Mouse (Mus musculus) G1E-ER4 (cell line): ENCODE measurements around the gene Megf11. TPM values are rescaled to one million over a fixed set of nuclear protein-coding genes. Genes with fewer than 3 reads are reported as not detected.

Experiments
- GATA1 ChIP-seq: IDR thresholded peaks from one replicate; pipeline ENCODE4 v1.8.0; 2012; ENCODE audit warnings: low read length, inconsistent platforms
- polyA plus RNA-seq: library from polyadenylated mRNA; stranded (reverse); fragments of >175 nt; gene quantifications from 2 replicates; pipeline ENCODE4 v1.2.3, GENCODE M21; 2012

Gene Megf11
- polyA plus RNA-seq, 1 experiment = 0.12 TPM

GRCm38 (mm10) chr9:64376380-64376779 lies 9.0 kb upstream of the Megf11 start:
- TF ChIP-seq GATA1 = no peak

- TF ChIP-seq GATA1 = no peak
Observed at GRCm38 (mm10) chr9:64383021-64383788, 2.2 kb upstream of the Megf11 start.

GRCm38 (mm10) chr9:64386466-64387211 lies 1.2 kb downstream of the Megf11 start:
- no peak for TF ChIP-seq GATA1

GRCm38 (mm10) chr9:64389576-64390292 lies 4.3 kb downstream of the Megf11 start:
- no peak for TF ChIP-seq GATA1

- TF ChIP-seq GATA1 = no peak
Observed at GRCm38 (mm10) chr9:64393914-64394596, 8.6 kb downstream of the Megf11 start.

DNA sequence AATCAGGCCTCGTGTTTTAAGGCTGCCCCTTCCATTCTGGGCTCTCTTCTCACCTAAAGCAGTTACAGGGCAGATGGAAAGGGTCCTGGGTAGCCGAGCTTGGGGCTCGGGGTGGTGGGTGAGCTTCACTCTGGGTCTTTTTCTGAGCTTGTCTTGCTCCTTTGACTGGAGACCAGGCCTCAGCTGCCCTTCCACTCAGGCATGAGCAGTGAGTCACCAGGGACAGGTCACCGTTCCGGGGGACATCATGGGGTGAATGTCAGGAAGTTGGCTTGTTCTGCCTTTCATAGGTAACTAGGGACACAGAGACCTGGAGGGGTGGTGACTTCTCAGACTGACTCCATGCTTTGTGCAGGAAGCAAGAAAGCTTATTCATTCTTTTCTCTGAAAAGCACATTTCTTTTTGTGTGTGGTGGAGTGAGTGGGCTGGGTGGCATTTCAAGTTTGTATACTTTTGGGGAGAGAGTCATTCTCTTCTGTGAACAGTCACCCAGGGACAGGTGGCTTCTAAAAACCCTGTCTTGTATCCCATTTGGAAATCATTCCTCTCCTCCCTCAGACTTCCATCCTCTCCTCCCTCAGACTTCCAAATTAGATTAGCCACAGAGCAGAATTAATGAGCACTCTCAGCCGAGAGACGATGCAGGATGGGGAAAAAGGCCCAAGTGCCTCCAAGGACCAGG lies 10.0 kb downstream of the Megf11 start:
- TF ChIP-seq GATA1 = no peak

DNA sequence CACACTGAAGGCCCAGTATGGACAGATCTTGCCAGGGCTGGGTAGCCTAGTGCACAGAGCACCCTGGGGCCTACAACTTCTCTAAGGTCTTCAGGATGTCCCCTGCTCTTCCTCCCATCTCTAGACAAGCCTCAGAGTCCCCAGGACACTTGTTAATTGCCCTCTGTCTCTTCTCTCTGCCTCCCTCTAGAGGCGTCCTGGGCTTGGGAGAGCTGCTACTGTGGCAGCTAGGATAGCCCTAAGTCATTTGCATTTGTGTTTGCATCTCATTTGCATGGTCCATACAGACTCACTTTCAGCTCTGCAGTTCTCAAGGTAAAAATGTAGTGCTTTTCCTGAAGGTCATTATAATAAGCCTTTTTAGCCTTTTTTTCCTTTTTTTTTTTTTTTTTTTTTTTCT lies 11.7 kb downstream of the Megf11 start:
- TF ChIP-seq GATA1 = no peak

- TF ChIP-seq GATA1 = no peak
Observed at GRCm38 (mm10) chr9:64399121-64399520, 13.7 kb downstream of the Megf11 start.

DNA sequence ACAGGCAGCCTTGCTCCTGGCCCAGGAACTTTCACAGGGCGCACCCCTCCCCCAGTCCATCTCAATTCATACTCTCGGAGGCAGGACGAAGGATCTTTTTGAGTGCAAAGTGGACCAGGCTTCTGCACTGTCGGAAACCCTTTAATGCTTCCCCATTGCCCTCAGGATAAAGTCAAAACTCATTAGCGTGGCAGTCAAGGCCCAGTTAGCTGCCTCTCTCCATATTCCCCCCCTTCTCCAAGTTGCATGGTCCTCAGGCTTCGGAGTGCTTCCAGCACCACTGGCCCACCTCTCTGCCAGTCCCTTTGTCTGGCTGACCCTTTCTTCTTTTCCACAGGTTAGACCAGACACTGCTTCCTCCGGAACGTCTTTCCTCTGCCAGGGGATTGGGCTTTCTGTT lies 16.7 kb downstream of the Megf11 start:
- no peak for TF ChIP-seq GATA1

GRCm38 (mm10) chr9:64406841-64407240 lies 21.4 kb downstream of the Megf11 start:
- no peak for TF ChIP-seq GATA1

- no peak for TF ChIP-seq GATA1
Observed at GRCm38 (mm10) chr9:64407390-64407970, 22.1 kb downstream of the Megf11 start.

DNA sequence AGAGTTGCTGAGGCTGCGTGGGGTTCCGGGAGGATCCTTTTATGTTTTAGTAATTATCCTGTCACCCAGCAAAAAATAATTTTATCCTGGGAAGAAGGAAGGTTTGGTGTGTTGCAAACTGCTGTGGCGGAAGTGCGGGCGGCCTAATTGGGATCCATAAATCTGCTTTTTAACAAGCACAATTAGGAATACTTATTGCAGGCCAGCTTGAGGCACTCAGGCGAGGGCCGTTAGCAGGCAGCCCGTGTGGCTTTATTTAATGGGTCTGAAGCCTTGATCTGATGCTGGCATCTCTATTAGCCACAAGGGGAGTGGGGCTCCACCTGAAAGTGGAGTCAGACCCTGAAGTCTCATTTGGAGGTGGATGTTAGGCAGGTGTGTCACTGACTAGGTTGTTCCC lies 23.4 kb downstream of the Megf11 start:
- TF ChIP-seq GATA1 = no peak

GRCm38 (mm10) chr9:64420471-64420870 lies 35.0 kb downstream of the Megf11 start:
- TF ChIP-seq GATA1 = no peak

GRCm38 (mm10) chr9:64421986-64422616 lies 36.7 kb downstream of the Megf11 start:
- no peak for TF ChIP-seq GATA1

- TF ChIP-seq GATA1 = no peak
Observed at GRCm38 (mm10) chr9:64423912-64424311, 38.5 kb downstream of the Megf11 start.
